Mouse (Mus musculus) stomach, postnatal 0 days (tissue): ENCODE measurements around the gene Nt5c1a. TPM values are rescaled to one million over a fixed set of nuclear protein-coding genes. Genes with fewer than 3 reads are reported as not detected.
A peak's percentile ranks its signal among the peaks of the same experiment; 100 is the strongest.
"Not testable (repeated sequence)": the region's sequence is repeated elsewhere in the genome, so short reads cannot be mapped to it uniquely, and the experiment has no call there.

Experiments used
- ATAC-seq: fragments of 200-750 bp; cut with Nextera tagmentation; 2 replicates; pipeline ENCODE4 v1.8.0; 2017; ENCODE audit not compliant: low FRiP score, low TSS enrichment
- DNase-seq: peaks from one replicate; pipeline ENCODE4 v3.0.0-alpha.2; 2016; ENCODE audit warnings: low spot score
- H3K27ac ChIP-seq: fragments of 300-500 bp; sonication (generic); replicated peaks from 2 replicates; pipeline ENCODE4 v1.5.1; 2014; ENCODE audit warnings: mild to moderate bottlenecking, control low read depth
- H3K27me3 ChIP-seq: fragments of 300-500 bp; sonication (generic); 2 replicates; pipeline ENCODE4 v1.6.1; 2014; ENCODE audit warnings: low read length; ENCODE audit not compliant: control insufficient read depth, insufficient read depth
- H3K36me3 ChIP-seq: fragments of 300-500 bp; sonication (generic); 2 replicates; pipeline ENCODE4 v1.6.1; 2014; ENCODE audit warnings: low read length, mixed read lengths; ENCODE audit not compliant: control insufficient read depth, insufficient read depth
- H3K4me1 ChIP-seq: fragments of 300-500 bp; sonication (generic); replicated peaks from 2 replicates; pipeline ENCODE4 v1.6.1; 2014; ENCODE audit warnings: antibody characterized with exemption; ENCODE audit not compliant: control insufficient read depth, insufficient read depth
- H3K4me2 ChIP-seq: fragments of 300-500 bp; sonication (generic); replicated peaks from 2 replicates; pipeline ENCODE4 v1.6.1; 2014; ENCODE audit warnings: low read depth, mild to moderate bottlenecking, control low read depth, moderate library complexity
- H3K4me3 ChIP-seq: fragments of 300-500 bp; sonication (generic); 2 replicates; pipeline ENCODE4 v1.5.1; 2014; ENCODE audit warnings: low read depth, low read length, control low read depth
- H3K9ac ChIP-seq: fragments of 300-500 bp; sonication (generic); 2 replicates; pipeline ENCODE4 v1.6.1; 2014; ENCODE audit warnings: mild to moderate bottlenecking, low read length, control low read depth, mixed read lengths
- H3K9me3 ChIP-seq: fragments of 300-500 bp; sonication (generic); 2 replicates; pipeline ENCODE4 v1.6.1; 2016; ENCODE audit warnings: low read length; ENCODE audit not compliant: control insufficient read depth
- CTCF ChIP-seq: IDR thresholded peaks from 2 replicates; pipeline ENCODE4 v1.5.1; 2016; ENCODE audit warnings: antibody characterized with exemption, low read depth, mild to moderate bottlenecking, moderate library complexity
- EP300 ChIP-seq: optimal IDR thresholded peaks from 2 replicates; pipeline ENCODE3; 2016; ENCODE audit warnings: antibody characterized with exemption
- WGBS: fragments of 180-500 bp; shearing (Covaris S2); extraction: QIAGEN DNeasy Blood & Tissue Kit; methylation state at CpG from one replicate; pipeline ENCODE4 v1.1.7; 2014; 5-methylcytosine and 5-hydroxymethylcytosine counted together
- polyA plus RNA-seq: library from polyadenylated mRNA; unstranded; fragments of >200 nt; fragmentation: Nextera tagmentation; extraction: Ambion mirVana; gene quantifications from 2 replicates; pipeline ENCODE4 v1.2.1, GENCODE M21; 2015

Gene Nt5c1a
- polyA plus RNA-seq, 1 experiment from 2014 or later = not detected

DNA sequence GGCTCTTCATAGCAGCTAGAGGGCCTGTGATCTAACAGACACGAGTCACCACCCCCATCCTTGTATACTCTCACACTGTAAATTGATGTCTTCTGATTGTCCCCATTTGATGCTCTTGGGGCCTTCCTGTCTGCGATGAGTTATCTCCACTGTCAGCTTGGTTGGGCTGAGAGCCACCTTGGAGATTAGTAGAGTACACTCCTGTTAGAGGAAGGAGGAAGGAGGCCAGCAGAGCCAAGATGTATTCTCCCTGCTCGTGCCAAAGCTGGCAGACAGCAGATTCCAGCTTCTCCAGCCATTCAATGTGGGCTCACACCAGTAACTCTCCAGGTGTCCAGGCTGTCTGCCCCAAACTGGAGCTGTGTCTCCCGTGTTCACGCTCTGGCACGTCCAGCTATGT, 40.7 kb upstream of the Nt5c1a start:
- TF ChIP-seq EP300 (no peak), CTCF (no peak)
- Histone ChIP-seq H3K27me3 (no peaks in the 10 kb centered on the region), H3K36me3 (no peaks in the 10 kb centered on the region), H3K9ac (no peak overlapping the region), H3K9me3 (no peaks in the 10 kb centered on the region), H3K4me1 (no peaks in the 10 kb centered on the region), H3K4me3 (no peak overlapping the region), H3K27ac (no peak overlapping the region), H3K4me2 (no peak overlapping the region)
- 71% methylated on average over 6 of the region's 6 CpGs for WGBS
- ATAC-seq (no peak), DNase-seq (no peak)

DNA sequence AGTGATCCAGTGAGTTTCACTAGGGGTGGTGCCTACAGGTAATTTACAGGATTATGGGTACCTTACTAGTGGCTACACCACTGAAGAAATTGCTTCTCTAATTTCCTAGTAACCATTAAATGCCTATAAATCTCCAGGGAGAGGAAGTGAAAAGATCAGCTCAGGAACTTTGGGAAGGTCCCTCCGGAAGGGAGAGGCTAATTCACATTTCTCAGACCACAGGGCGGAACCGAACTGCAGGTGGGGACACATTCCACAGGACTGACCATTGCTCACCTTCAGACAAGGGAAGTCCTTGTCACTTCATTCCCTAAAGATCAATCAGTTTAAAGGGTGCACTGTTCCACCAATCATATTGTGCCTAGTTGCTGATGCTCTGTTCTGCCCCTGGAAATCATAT, 40.1 kb upstream of the Nt5c1a start:
- ATAC-seq, H3K27me3 ChIP-seq, H3K4me2 ChIP-seq, H3K27ac ChIP-seq, H3K4me3 ChIP-seq, H3K9ac ChIP-seq, DNase-seq, H3K9me3 ChIP-seq, H3K4me1 ChIP-seq, H3K36me3 ChIP-seq: not testable (repeated sequence)
- 72% methylated on average over 3 of the region's 3 CpGs for WGBS

DNA sequence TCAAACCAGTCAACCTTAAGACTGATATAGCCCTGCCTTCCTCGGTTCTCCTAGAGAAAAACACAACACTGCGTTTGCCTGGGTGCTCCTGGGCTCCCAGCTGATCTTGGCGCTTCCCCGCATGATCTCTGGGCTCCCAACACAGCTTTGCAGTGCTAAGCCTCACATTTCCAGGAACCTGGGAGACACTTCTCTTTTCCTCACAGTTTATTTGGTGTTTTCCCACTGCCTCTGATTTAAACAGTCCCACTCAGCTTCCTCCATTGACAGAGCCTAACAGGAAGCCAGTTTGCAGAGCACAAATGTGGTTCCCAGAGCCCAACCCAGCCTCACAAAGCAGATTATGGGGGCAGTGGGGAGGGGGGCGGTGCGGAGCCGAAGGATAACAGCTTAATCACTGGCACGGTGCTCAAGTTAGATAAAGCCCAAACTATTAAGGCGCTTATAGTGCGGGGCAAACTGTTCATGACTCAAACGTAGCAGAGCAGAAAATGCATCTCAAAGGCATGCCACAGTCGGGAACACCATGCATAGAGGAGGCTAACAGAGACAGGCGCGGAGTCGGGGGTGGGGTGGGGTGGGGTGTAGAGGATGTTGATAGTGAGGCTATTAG, 38.9 kb upstream of the Nt5c1a start:
- no peak overlapping the region for H3K4me3 ChIP-seq
- TF ChIP-seq EP300 = no peak
- TF ChIP-seq CTCF = no peak
- H3K4me2 ChIP-seq = no peak overlapping the region
- no peaks in the 10 kb centered on the region for H3K4me1 ChIP-seq
- WGBS = 11% methylated on average over 15 of the region's 15 CpGs
- no peaks in the 10 kb centered on the region for H3K9me3 ChIP-seq
- ATAC-seq = no peak
- no peaks in the 10 kb centered on the region for H3K36me3 ChIP-seq
- DNase-seq = peak; percentile 16
- no peak overlapping the region for H3K9ac ChIP-seq
- H3K27ac ChIP-seq = no peak overlapping the region
- H3K27me3 ChIP-seq = no peaks in the 10 kb centered on the region

DNA sequence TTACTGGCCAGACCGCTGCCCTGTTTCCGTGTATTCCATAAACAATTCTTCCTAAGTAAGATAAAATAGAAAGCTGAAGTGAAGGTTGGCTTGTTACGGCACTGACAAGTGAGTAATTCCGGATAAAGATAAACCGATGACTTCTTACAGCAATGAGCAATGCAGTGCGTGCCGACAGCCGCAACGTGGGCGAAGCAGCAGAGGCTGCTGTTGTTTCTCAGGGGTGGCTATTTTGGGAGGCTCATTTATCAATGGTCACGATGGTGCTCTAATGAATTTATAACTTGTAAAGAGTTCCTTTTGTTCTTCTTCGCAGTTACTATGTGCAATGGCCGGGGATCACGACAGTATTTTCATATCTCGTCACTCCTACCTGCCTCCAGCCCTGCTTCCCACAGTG, 37.1 kb upstream of the Nt5c1a start:
- no peak for ATAC-seq

DNA sequence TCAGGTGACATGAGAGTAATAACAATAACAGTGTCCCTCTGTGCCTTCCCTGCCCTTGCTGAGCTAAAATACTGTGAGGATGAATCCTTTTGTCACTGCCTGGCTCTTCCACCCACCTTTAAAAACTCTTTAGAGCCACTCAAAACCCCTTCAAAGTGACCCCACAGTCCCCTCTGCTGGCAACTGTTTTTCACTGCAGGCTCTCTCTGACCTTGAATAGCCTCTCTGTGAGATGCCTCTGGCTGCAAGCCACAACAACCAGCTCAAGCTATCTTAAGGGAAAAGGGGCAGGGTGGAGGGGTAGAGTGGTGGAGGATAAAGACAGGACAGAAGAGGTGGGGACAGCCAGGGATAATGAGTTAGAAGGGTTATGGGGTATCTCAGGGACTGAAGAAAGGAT, 29.5 kb upstream of the Nt5c1a start:
- ATAC-seq = no peak
- no peak overlapping the region for H3K4me3 ChIP-seq
- DNase-seq = no peak
- no peaks in the 10 kb centered on the region for H3K4me1 ChIP-seq
- no peaks in the 10 kb centered on the region for H3K27me3 ChIP-seq
- peak; percentile 19 for TF ChIP-seq CTCF
- TF ChIP-seq EP300 = no peak
- H3K9me3 ChIP-seq = no peaks in the 10 kb centered on the region
- H3K27ac ChIP-seq = no peak overlapping the region
- H3K4me2 ChIP-seq = no peak overlapping the region
- no peak overlapping the region for H3K9ac ChIP-seq
- H3K36me3 ChIP-seq = no peaks in the 10 kb centered on the region

More for the DNA sequence above, 37.1 kb upstream of the Nt5c1a start:
- Histone ChIP-seq H3K4me2 (no peak overlapping the region), H3K27ac (no peak overlapping the region), H3K9me3 (no peaks in the 10 kb centered on the region), H3K36me3 (no peaks in the 10 kb centered on the region), H3K4me3 (no peak overlapping the region), H3K9ac (no peak overlapping the region), H3K4me1 (no peaks in the 10 kb centered on the region), H3K27me3 (no peaks in the 10 kb centered on the region)
- DNase-seq = no peak
- 65% methylated on average over 15 of the region's 15 CpGs for WGBS
- TF ChIP-seq CTCF (no peak), EP300 (no peak)

DNA sequence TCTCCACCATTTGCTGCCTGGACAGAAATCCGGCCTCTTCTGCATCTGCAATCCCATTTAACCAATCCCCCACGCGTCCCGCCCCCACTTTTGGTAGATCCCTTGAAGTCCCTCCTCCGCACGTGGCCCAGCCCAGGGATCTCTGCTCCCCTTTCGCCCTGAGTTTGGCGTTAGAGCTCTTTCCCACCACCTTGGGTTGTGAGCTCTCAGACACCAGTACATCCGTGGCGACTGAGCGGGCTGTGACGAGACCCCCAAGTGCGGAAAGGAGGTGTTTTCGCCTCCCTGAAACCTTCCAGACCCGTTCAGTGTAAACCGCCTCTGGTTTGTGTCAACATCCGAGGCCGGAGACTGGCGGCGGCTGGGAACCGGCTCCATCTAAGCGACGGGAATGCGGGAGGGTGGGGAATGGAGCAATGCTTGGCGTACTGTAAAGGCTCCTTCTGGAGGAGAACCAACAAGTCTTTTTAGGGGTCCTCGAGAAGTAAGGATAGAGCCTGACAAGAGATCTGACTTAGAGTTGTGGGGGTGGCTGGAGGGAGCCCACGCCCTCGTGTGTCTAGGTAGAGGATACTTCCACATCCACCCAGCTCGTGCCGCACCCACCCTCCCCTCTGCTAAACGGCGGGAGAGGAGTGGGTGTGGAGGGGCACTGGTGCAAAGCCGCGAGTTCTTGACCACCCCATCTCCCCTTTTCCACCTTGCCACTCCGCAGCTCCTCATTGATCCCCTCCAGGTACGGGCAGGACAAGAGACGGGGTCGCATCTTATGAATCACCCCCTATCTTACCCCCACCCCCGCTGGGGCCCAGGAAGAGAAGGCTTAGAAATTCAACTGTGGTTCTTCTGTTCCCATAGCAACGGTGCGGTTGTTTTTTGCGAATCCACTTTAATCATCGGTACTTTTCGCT, 18.7 kb upstream of the Nt5c1a start, which contains the start of gene Hpcal4:
TSS of gene Hpcal4 (plus strand) at position 900 of the 911 bp plus-strand sequence.
- ATAC-seq (peak; percentile 53), DNase-seq (peak; percentile 48)
- H3K27me3 ChIP-seq = peaks cover 4% of the 10 kb centered on the region; the same call in 1 of the 2 replicates
- peak within 1 kb of the TSS; percentile 47; the same call in 1 of the 2 replicates for H3K9ac ChIP-seq
- WGBS = 2% methylated on average over 43 of the region's 44 CpGs
- no peak within 1 kb of the TSS for H3K27ac ChIP-seq
- peak within 1 kb of the TSS; percentile 64 for H3K4me2 ChIP-seq
- H3K4me1 ChIP-seq = 0 out of 2 replicates have a peak, but pooled peaks cover 2% of the 10 kb centered on the region
- no peaks in the 10 kb centered on the region for H3K9me3 ChIP-seq
- TF ChIP-seq EP300 (no peak), CTCF (no peak)
- H3K4me3 ChIP-seq = peak within 1 kb of the TSS; percentile 41
- H3K36me3 ChIP-seq = no peaks in the 10 kb centered on the region
